Mouse (Mus musculus): ENCODE results near the gene Fbp1.
A peak's percentile ranks its signal among the peaks of the same experiment; 100 is the strongest.
"Not testable (repeated sequence)": the region's sequence is repeated elsewhere in the genome, so short reads cannot be mapped to it uniquely, and the experiment has no call there.

Fbp1 gene

GRCm38 (mm10) chr13:62883925-62884324 is 4.2 kb downstream of the Fbp1 start:
- no peak for DNase-seq (ENCODE audit: low spot score in 2 of 2)

GRCm38 (mm10) chr13:62883436-62883835 is 4.6 kb downstream of the Fbp1 start:
- no peak for DNase-seq (ENCODE audit: low spot score in 2 of 2)

DNA sequence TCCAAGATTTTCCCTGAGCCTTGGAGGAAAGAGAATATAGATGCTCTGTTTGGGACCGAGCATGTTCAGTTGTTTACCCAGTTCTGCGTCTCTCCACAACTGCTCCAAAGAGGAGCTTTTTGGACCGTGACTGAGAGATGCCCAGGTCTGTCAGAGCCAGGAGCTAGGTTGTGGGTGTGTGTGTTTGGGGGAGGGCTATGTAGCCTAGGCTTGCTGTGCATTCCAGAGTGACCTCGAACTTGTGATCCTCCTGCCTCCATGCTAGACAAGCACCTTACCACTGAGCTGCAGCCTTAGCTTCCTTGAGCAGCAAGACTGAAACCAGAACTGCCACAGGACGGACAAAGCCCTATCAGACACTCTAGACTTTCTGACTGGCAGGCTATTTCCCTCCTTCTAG is 5.2 kb downstream of the Fbp1 start:
- no peak for DNase-seq (ENCODE audit: low spot score in 2 of 2)

- DNase-seq (ENCODE audit: low spot score in 2 of 2) = no peak
These were observed 6.7 kb downstream of the Fbp1 start for GRCm38 (mm10) chr13:62881336-62881735.

DNA sequence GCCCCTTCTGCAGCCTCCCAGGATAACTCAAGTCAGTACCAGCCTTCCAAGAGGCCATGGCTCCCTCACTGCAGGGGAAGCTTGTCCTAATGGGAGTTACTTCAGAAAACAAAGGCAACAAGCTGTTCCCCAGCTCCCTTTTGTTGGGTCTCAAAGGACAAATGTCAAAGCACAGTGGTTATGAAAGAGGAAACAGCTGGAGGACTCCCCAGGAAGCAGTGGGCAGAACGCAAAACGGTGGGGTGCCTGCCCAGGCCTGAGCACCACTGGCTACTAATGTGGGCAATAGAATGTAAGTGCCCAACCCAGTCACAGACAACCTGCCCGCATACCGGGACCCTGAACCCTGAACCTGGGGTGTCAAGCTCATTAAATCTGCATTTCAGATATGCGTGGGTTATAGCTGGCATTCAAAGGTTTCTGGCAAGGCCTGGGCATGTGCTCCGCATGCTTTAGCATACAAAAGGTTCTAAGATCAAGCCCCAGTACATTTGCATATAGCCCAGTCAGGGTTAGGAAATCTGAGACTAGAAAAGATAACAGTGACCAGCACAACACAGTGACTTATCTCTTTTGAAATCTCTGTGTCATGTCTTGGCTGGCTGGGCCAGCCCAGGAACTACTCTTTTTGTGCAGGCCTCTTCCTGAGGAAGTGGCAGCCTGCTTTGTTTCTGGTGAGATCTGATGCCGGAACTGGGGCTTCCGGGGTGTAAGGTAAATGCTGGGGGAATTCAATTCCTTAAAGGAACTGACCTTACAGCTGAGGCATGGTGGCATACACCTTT is 8.1 kb downstream of the Fbp1 start:
- DNase-seq (ENCODE audit: low spot score in 2 of 2) = no peak

GRCm38 (mm10) chr13:62879411-62879810 is 8.7 kb downstream of the Fbp1 start:
- no peak for DNase-seq (ENCODE audit: low spot score in 2 of 2)

DNA sequence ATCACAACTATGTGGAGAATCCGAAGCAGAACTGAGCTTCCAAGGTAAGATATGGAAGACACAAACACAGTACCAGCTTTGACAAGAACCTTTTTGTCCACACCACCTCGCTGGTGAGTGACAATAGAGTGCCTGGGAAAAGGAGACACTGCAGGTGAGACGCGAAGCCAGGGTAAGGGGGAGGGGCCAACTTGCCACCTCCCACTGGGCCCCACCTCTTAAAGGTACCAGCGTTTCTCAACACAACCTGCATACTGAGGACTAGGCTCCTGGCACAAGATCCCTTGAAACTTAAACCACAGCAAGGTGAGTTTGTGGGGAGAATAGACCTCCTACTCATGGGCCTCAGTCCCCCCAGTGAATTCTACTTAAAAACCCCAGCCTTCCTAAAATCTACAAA is 10.8 kb downstream of the Fbp1 start:
- DNase-seq (ENCODE audit: low spot score in 2 of 2) = no peak

DNA sequence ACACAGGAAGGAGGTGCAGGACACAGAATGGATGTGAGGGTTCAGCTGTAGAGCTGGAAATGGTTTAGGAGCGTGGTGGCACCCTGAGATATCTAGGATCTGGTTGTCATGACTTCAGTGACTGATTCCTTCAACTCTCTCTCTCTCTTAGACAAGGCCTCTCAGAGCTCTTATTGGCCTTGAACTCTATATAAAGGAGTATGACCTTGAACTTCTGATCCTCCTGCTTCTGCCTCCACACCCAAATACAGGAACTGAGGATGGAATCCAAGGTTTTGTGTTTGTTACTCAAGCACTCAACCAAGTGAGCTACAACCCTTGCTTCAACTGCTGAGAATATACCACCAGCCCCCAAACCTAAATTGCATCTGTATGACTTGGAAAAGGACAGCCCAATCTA is 12.0 kb downstream of the Fbp1 start:
- DNase-seq (ENCODE audit: low spot score in 2 of 2) = no peak

DNA sequence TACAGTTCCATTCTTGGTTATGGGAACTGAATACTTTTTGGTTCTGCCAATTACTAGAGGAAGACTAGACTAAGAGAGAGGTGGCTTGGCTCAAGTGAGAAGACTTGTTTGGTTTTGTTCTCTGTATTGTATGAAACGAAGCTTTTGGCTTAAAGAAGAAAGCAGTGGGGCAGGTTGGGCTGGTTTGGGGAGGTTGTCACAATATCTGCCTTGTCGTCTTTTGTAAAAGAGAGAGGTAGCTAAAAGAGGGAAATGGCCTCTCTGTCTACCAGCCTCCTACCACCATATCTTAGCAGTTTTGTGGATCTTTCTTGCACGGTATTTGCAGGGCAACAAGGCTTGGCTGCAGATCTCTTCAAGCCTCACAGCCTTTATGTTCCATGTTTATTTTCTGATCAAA is 15.8 kb downstream of the Fbp1 start:
- DNase-seq (ENCODE audit: low spot score in 2 of 2) = no peak

- no peak for DNase-seq (ENCODE audit: low spot score in 2 of 2)
These were observed 17.5 kb downstream of the Fbp1 start for GRCm38 (mm10) chr13:62870605-62871004.

DNA sequence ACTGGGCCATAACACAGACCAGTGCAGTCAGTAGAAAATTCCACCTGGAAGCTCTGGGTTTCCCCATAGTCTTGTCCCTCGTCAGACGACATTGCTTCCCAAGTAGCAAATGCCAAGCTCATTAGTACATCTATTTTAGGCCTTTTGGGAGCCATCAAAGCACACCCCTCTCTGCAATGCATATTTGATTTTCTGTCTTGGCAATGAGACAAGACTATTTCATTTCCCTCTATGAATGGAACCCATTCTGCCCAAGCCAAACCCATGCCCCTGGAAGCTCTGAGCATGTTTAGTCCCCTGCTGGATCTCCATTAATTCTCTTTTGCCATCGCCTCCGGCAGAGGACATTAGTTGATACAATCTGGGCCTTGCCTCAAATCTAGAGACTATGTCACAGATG is 21.3 kb downstream of the Fbp1 start:
- DNase-seq (ENCODE audit: low spot score in 2 of 2) = no peak

GRCm38 (mm10) chr13:62865651-62866315 is 22.3 kb downstream of the Fbp1 start:
- no peak for DNase-seq (ENCODE audit: low spot score in 2 of 2)

GRCm38 (mm10) chr13:62863771-62864170 is 24.3 kb downstream of the Fbp1 start:
- DNase-seq (ENCODE audit: low spot score in 2 of 2) = no peak

DNA sequence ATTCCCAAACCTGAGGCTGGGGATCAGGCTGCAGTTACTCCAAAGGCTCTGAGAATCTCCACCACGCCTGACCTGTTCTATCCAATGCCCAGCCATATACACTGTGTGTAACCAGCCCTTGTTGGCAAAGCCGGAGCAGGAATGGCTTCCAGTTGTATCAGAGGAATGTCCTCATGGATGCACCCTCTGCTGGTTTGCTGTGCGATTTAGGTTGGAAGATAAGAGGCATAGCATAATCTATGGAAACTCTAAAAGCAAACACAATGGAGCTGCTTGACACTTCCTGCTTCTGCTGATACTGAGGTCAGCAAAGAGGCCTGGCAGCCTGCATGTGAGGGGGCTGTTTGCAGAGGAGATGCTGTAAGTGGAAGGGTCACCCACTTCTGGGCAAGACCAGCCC is 25.2 kb downstream of the Fbp1 start:
- DNase-seq (ENCODE audit: low spot score in 2 of 2) = no peak

GRCm38 (mm10) chr13:62860068-62860467 is 28.0 kb downstream of the Fbp1 start:
- DNase-seq (ENCODE audit: low spot score in 2 of 2) = no peak

- DNase-seq (ENCODE audit: low spot score in 2 of 2) = not testable (repeated sequence)
These were observed 28.8 kb downstream of the Fbp1 start for GRCm38 (mm10) chr13:62859251-62859650.

DNA sequence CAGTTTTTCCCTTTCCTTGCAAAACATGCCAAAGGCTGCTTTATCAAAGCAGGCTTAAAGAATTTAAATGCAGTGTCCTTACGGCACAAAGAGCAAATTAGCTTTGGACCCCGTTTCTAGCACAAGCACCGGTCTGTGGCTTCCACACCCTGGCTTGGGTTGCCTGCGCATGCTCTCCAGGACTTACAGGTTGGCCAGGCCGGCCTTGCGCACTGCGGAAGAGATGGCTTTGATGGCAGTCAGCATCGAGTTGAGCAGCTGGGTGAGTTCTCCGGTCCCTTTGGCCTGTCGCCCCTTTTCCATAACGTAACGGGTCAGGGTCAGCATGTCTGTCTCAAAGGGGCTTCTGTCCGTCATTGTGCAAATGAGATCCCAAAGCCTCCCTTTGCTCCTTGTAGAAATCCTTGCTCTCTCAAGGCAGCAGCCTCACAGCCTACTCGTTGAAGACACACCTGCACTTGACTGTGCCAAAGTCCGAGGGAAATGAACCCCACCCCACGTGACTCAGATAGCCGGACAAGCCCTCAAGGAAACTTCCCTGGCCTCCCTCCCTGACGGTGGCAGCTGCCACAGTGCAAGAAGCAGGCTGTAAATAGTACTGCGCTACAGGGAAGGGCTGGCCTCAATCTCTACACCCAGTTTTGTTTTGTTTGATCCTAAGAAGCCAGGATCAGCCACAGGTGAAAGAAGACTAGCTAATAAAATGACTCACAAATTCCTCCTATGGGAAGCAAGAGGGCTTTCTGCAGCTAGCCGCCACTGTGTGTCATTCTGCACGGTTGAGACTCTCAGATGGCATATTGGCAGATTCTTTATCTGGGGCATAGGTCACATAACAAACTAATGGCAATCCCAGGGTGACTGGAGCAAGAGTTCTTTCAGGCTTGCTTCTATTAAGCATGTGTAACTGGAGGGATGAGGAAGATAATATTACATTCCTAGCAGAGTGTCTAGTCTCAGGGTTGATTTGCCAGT is 29.9 kb downstream of the Fbp1 start, which contains the start of gene Fbp2:
Gene Fbp2, minus strand, starts transcription at position 482 of the 975 bp plus-strand sequence.
- DNase-seq (ENCODE audit: low spot score in 2 of 2) = no peak

DNA sequence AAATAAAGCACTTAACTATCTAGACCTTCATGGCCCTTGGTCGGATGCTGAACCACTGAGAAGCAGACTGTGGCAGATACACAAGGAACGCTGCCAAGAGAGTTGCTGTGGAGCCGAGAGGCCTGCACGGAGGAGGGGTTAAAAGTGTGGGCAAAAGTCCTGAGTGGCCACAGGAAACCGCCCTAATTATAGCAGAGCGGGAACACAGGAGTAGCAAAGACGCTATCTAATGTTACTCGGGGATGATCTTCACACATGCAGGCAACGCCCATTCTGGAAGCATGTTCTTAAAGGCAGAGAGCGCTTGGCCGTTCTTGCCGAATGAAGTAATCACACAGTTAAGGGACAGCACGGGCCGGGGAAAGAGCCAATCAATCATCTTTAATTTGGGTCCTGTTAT is 31.2 kb downstream of the Fbp1 start:
- no peak for DNase-seq (ENCODE audit: low spot score in 2 of 2)

- DNase-seq (ENCODE audit: low spot score in 2 of 2) = peak; percentile 56 to 70
These were observed 31.8 kb downstream of the Fbp1 start for GRCm38 (mm10) chr13:62856305-62856675.

- DNase-seq (ENCODE audit: low spot score in 2 of 2) = no peak
These were observed 32.4 kb downstream of the Fbp1 start for GRCm38 (mm10) chr13:62855396-62856304.

GRCm38 (mm10) chr13:62854666-62855065 is 33.4 kb downstream of the Fbp1 start:
- DNase-seq (ENCODE audit: low spot score in 2 of 2) = peak; percentile 9 to 41

All from right cerebral cortex, postnatal 36 days (tissue).